Mouse (Mus musculus) spleen, adult 18-20 months (tissue): ENCODE measurements around the gene Tmem132d.

Experiments used
- DNase-seq, 2 experiments: peaks; one replicate each; pipeline ENCODE4 v3.0.0; 2022; ENCODE audit warnings: mixed read lengths in 2 of 2

The Tmem132d gene

GRCm38 (mm10) chr5:128204685-128205320 is 228.1 kb downstream of the Tmem132d start:
- no peak for DNase-seq

GRCm38 (mm10) chr5:128203879-128204581 is 228.8 kb downstream of the Tmem132d start:
- no peak for DNase-seq

- no peak for DNase-seq
Measured at GRCm38 (mm10) chr5:128194106-128194505, 238.8 kb downstream of the Tmem132d start.

GRCm38 (mm10) chr5:128192485-128193055 is 240.3 kb downstream of the Tmem132d start:
- no peak for DNase-seq

GRCm38 (mm10) chr5:128191710-128192109 is 241.2 kb downstream of the Tmem132d start:
- no peak for DNase-seq

- DNase-seq: no peak
Measured at GRCm38 (mm10) chr5:128190243-128190820, 242.5 kb downstream of the Tmem132d start.

- DNase-seq: no peak
Measured at GRCm38 (mm10) chr5:128176234-128176633, 256.6 kb downstream of the Tmem132d start.

- DNase-seq: no peak
Measured at GRCm38 (mm10) chr5:128158901-128159675, 273.8 kb downstream of the Tmem132d start.

- no peak for DNase-seq
Measured at GRCm38 (mm10) chr5:128151461-128151860, 281.4 kb downstream of the Tmem132d start.

GRCm38 (mm10) chr5:128146901-128147645 is 285.8 kb downstream of the Tmem132d start:
- DNase-seq: no peak

GRCm38 (mm10) chr5:128144799-128145198 is 288.1 kb downstream of the Tmem132d start:
- no peak for DNase-seq

- DNase-seq: no peak
Measured at GRCm38 (mm10) chr5:128136818-128137217, 296.1 kb downstream of the Tmem132d start.

GRCm38 (mm10) chr5:128122656-128123055 is 310.2 kb downstream of the Tmem132d start:
- DNase-seq: no peak

GRCm38 (mm10) chr5:128119171-128119570 is 313.7 kb downstream of the Tmem132d start:
- DNase-seq: no peak

GRCm38 (mm10) chr5:128113107-128113506 is 319.8 kb downstream of the Tmem132d start:
- no peak for DNase-seq

GRCm38 (mm10) chr5:128112518-128112917 is 320.4 kb downstream of the Tmem132d start:
- no peak for DNase-seq

GRCm38 (mm10) chr5:128111664-128112063 is 321.2 kb downstream of the Tmem132d start:
- DNase-seq: no peak

GRCm38 (mm10) chr5:128102556-128102955 is 330.3 kb downstream of the Tmem132d start:
- no peak for DNase-seq

- no peak for DNase-seq
Measured at GRCm38 (mm10) chr5:128100331-128100730, 332.5 kb downstream of the Tmem132d start.

GRCm38 (mm10) chr5:128099439-128099838 is 333.4 kb downstream of the Tmem132d start:
- no peak for DNase-seq

GRCm38 (mm10) chr5:128090578-128090977 is 342.3 kb downstream of the Tmem132d start:
- no peak for DNase-seq

- no peak for DNase-seq
Measured at GRCm38 (mm10) chr5:128075456-128075855, 357.4 kb downstream of the Tmem132d start.
